Mouse (Mus musculus) brain, embryonic 14.5 days (tissue): ENCODE data around the gene Frem3. TPM values are rescaled to one million over a fixed set of nuclear protein-coding genes. Genes with fewer than 3 reads are reported as not detected.

Experiments
- DNase-seq: peaks from one replicate; pipeline ENCODE4 v3.0.0-alpha.2; 2011; ENCODE audit warnings: low read depth
- CTCF ChIP-seq: fragments of 200-500 bp; IDR thresholded peaks from 2 replicates; pipeline ENCODE4 v1.5.1; 2012; ENCODE audit warnings: inconsistent platforms, mild to moderate bottlenecking, moderate library complexity, borderline replicate concordance; ENCODE audit not compliant: insufficient read depth, insufficient read length; ENCODE audit errors: extremely low read depth
- POLR2A ChIP-seq: fragments of 200-500 bp; IDR thresholded peaks from 2 replicates; pipeline ENCODE4 v1.6.1; 2012; ENCODE audit warnings: mild to moderate bottlenecking, inconsistent platforms, borderline replicate concordance; ENCODE audit not compliant: poor library complexity, insufficient read depth, insufficient read length, severe bottlenecking; ENCODE audit errors: extremely low read depth
- polyA plus RNA-seq: library from polyadenylated mRNA; depleted of rRNA; stranded (reverse); fragments of >200 nt; gene quantifications from 2 replicates; pipeline ENCODE4 v1.2.3, GENCODE M21; 2012; rRNA removed

Frem3 gene
- 0.04 and 0.07 TPM in 2 replicates for polyA plus RNA-seq

DNA sequence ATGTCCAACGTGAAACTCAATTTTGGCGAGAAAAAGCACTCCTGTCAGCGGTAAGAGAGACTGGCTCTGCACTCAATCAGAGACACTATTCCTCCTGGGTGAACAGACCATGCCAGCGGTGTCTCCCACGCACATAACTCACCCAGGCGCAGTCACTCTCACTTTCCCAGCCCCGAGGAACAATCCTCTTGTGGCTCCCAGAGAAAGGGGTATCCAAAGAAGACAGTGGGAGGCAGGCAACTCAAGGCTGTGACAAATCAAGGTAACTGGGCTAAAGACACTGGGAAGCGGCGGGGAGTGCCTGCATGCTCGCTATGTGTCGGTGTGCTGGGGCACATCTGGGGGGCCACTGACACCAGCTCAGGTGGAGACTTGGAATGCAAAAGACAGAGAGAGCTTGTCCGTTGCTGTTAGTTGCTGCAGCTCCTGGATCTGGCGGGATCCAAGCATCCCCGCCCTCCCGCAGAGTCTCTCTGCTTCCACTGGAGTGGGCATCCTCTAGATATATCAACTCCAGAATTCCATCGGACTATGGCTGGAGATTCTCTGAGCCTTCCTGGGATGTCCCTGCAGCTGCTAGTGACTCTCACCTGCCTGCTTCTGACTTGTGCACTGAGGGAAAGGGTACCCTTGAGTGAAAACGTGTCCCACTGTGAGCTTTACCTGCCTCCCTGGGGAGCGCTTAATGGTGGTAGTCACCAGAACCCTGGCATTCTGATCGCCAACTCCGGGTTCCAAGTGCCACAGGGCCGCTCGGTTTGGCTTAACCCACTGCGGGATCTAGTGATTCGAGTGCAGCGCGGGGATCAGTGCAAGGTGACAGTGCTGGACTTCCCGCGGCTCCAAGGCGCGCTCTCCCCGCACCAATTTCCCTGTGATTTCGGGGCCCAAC lies at the start of gene Frem3:
Frem3 (plus strand) TSS at position 532 of the 892 bp plus-strand sequence.
- DNase-seq, result no peak
- TF ChIP-seq POLR2A (no peak), CTCF (no peak)

DNA sequence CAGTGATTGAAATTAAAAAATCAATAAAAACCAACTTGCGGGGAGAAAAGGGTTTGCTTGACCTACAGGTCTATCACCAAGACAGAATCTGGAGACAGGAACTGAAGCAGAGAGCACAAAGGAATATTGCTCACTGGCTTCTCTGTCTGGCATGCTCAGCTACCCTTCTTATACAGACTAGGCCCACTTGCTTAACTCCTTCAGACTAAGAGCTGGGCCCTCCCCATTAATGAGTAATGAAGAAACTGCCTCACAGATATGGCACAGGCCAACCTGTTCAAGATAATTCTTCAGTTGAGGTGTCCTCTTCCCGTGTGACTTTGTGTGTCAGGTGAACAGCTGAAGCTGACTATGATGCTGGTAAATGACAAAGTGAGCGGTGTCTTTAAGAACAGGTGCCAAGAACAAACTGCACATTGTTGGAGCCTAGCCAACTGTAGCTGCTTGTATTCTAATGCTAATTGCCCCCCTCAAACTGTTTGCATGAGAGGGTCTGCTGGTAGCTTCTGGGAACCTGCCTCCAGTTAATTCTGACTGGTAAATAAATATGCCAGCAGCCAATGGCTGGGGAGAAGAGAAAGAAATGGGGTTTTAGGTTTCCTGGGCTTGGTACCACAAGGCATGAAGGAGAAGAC lies 46.6 kb upstream of the Frem3 start:
- DNase-seq, result peak; percentile 91

DNA sequence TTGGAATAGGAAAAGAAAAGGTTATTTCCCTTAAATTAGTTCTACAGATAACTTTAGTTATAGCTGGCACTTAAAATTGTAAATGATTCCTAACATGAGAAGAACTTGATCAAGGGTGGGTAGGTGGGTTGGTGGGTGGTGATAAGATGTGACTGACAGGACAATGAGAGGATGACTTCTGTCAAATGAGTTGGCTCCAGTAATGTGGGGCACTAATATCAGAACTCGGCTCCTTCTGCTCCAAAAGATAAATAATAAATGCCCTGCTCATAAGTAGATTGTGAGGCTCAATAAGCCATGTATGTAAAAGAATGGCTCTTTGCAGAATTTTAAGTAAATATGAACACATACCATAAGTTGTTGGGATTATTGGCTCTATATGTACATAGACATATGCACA lies 43.4 kb upstream of the Frem3 start:
- no peak for DNase-seq
- no peak for TF ChIP-seq POLR2A
- TF ChIP-seq CTCF, result no peak

More for the DNA sequence above, 46.6 kb upstream of the Frem3 start:
- TF ChIP-seq POLR2A, result no peak
- no peak for TF ChIP-seq CTCF

DNA sequence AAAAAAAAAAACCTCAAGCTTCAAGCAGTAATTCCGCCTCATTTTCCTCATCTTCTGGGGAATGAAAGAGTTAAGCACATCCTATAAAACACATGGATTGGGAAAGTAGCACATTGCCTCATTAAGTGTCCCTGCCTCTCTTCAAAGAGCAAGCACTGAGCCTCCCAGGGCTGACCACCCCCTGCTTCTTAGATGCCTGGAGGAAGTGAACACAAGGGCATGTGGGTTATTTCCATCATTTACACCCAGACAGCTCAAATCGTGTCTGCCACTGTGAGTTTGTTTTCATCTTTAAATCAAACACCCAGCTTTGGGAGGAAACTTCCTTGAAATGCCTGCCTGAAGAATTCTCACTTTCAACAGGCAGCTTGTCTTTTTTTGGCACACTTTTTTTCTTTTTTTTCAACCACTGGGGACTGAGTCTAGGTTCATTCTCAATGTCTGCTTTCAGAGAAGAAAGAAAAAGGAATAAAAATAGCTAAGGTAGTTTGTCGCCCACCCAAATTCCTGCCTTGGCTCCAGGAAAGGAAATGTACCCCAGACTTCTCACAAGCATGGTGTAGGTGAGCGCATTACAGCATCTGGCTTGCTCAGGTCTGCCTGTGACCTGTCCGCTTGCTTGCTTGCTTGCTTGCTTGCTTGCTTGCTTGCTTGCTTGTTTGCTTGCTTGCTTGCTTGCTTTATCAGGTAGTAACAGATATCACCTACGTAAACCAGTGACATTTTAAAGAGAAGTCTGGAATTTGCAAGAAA lies 42.5 kb upstream of the Frem3 start:
- TF ChIP-seq POLR2A (no peak), CTCF (no peak)
- peak; percentile 68 for DNase-seq

GRCm38 (mm10) chr8:80572417-80573061 lies 38.3 kb upstream of the Frem3 start:
- DNase-seq, result peak; percentile 61
- TF ChIP-seq POLR2A, result no peak
- no peak for TF ChIP-seq CTCF

- TF ChIP-seq POLR2A (no peak), CTCF (no peak)
- no peak for DNase-seq
These were observed 33.8 kb upstream of the Frem3 start for GRCm38 (mm10) chr8:80577126-80577525.

DNA sequence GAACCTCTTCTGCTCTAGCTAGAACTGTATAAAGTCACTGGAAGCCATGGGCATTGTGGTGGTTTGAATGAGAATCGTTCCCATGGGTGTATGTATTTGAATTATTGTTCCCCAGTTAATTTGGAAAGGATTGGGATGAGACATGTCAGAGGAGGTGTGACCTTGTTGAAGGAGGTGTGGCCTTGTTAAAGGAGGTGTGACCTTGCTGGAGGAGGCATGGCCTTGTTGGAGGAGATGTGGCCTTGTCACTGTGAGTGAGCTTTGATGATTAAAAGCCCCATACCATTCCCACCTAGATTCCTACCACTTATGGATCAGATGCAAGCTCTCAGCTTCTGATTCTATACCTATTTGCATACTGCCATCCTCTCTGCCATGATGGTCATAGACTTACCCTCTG lies 31.8 kb upstream of the Frem3 start:
- TF ChIP-seq POLR2A (no peak), CTCF (no peak)
- no peak for DNase-seq

- no peak for DNase-seq
- TF ChIP-seq POLR2A (no peak), CTCF (no peak)
These were observed 18.3 kb upstream of the Frem3 start for GRCm38 (mm10) chr8:80592626-80593025.

DNA sequence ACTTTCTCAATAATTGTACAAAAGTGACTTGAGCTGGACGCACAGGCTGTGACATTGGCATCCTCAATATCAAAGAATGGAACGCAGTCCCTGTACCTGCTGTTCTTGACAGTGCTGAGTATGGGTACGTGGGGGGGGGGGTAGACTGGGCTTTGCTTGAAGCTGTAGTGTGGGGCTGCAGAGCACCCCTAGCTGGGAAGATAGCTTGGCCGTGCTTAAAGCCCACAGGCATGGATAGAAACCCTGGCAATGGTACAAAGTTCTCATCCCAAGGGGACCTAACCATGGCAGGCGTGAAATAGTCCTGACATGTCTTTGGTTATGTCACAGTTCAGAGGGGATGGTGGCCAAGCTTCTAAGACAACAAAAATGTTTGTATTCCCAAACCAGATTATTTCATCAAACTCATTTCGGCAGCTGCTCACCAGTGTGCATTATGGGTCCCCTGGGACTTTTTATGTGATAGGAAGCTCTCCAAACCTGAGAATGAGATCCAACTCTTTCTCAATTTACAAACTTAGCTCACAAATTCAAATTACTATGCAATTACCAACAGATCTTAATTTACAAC lies 10.2 kb upstream of the Frem3 start:
- DNase-seq, result peak; percentile 38
- TF ChIP-seq POLR2A, result no peak
- no peak for TF ChIP-seq CTCF

DNA sequence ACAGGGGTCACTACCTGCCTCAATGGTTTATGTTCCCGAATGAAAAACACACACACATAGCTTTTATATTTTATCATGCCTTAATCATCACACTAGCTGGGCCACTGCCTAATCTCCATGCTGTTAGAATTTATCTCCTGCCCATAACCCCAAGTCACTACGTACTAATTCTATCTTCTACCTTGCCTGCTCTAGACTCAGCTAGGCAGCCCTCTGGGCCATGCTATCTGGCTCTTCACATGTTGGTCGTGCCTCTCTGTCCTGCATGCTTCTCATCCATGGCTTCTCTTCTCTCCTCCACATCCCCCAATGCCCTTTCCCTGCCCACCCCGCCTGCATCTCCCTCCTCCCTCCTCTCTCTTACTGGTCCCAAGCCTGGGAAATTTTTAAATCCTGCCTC lies 9.0 kb upstream of the Frem3 start:
- TF ChIP-seq POLR2A, result no peak
- TF ChIP-seq CTCF, result no peak
- no peak for DNase-seq

GRCm38 (mm10) chr8:80607082-80607481 lies 3.8 kb upstream of the Frem3 start:
- DNase-seq, result no peak
- no peak for TF ChIP-seq POLR2A
- no peak for TF ChIP-seq CTCF

GRCm38 (mm10) chr8:80611441-80611751 lies 516 bp downstream of the Frem3 start:
- peak; percentile 11 for DNase-seq
- no peak for TF ChIP-seq POLR2A
- no peak for TF ChIP-seq CTCF

DNA sequence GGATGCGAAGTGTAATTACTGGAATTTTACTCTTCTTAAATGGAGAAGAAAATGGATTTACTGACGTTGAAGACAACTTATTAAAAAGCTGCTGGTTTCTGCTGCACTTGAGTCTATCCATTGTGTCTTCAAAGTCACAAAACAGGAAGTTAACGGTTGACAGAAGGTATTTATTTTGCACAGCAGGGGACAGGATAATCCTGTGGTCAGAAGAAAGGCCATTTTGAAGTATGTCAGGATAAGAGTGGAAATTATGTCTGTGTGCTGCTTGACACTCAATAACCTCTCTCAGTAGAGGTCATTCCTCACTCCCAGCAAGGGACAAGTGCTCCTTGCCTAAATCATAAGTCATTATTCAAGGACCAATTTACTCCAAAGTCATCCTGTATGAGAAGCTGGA lies 8.9 kb downstream of the Frem3 start:
- no peak for TF ChIP-seq POLR2A
- no peak for TF ChIP-seq CTCF
- peak; percentile 40 for DNase-seq

- peak; percentile 41 for DNase-seq
- TF ChIP-seq CTCF, result no peak
- no peak for TF ChIP-seq POLR2A
These were observed 36.5 kb downstream of the Frem3 start for GRCm38 (mm10) chr8:80647394-80647793.
